Mouse (Mus musculus) MEL (cell line): ENCODE measurements around the gene Btbd1.

Experiments used
- BHLHE40 ChIP-seq: IDR thresholded peaks from 2 replicates; pipeline ENCODE4 v1.6.1; 2012; ENCODE audit warnings: low read depth, mild to moderate bottlenecking, inconsistent platforms, low read length, improper control_type of control experiment, borderline replicate concordance
- CTCF ChIP-seq, 3 experiments: IDR thresholded peaks in 2 of 3; conservative IDR thresholded peaks in 1 of 3; 2 replicates each; pipeline ENCODE4 v1.5.1; 2011 to 2012; ENCODE audit warnings: low read length in 3 of 3, low read depth in 2 of 3, mild to moderate bottlenecking in 2 of 3, improper control_type of control experiment in 1 of 3, inconsistent platforms in 1 of 3, mixed read lengths in 1 of 3, moderate library complexity in 1 of 3; ENCODE audit not compliant: control insufficient read depth in 1 of 3, insufficient read depth in 1 of 3, poor library complexity in 1 of 3, severe bottlenecking in 1 of 3
- JUND ChIP-seq: IDR thresholded peaks from 2 replicates; pipeline ENCODE4 v1.6.1; 2011; ENCODE audit warnings: low read depth, mild to moderate bottlenecking, improper control_type of control experiment, low read length
- POLR2A ChIP-seq, 2 experiments: IDR thresholded peaks; 2 replicates each; pipeline ENCODE4 v1.6.1; 2011 to 2012; ENCODE audit warnings: low read length in 2 of 2, mild to moderate bottlenecking in 2 of 2, control low read depth in 1 of 2, improper control_type of control experiment in 1 of 2, low read depth in 1 of 2, moderate library complexity in 1 of 2; ENCODE audit not compliant: control insufficient read depth in 1 of 2, insufficient read depth in 1 of 2, poor library complexity in 1 of 2
- RAD21 ChIP-seq: IDR thresholded peaks from 2 replicates; pipeline ENCODE4 v1.6.1; 2011; ENCODE audit warnings: mild to moderate bottlenecking, low read depth, low read length, improper control_type of control experiment
- SMC3 ChIP-seq: IDR thresholded peaks from 2 replicates; pipeline ENCODE4 v1.6.1; 2011; ENCODE audit warnings: low read depth, low read length, improper control_type of control experiment
- TCF12 ChIP-seq: IDR thresholded peaks from 2 replicates; pipeline ENCODE4 v1.6.1; 2014; ENCODE audit warnings: low read depth, mild to moderate bottlenecking, inconsistent platforms, low read length, improper control_type of control experiment, moderate library complexity
- ZMIZ1 ChIP-seq: IDR thresholded peaks from 2 replicates; pipeline ENCODE4 v1.6.1; 2012; ENCODE audit warnings: low read depth, mild to moderate bottlenecking, inconsistent platforms, low read length, improper control_type of control experiment, moderate library complexity

- TF ChIP-seq POLR2A (IDR thresholded peaks at IDR 0.05; ENCODE audit: control insufficient read depth in 1 of 2, insufficient read depth in 1 of 2, low read depth in 1 of 2, low read length in 2 of 2, poor library complexity in 1 of 2) (no peak), BHLHE40 (no peak), CTCF (IDR thresholded peaks at IDR 0.05 in 2 of 3, conservative IDR thresholded peaks at IDR 0.05 in 1 of 3; ENCODE audit: control insufficient read depth in 1 of 3, insufficient read depth in 1 of 3, low read depth in 2 of 3, low read length in 3 of 3, poor library complexity in 1 of 3, severe bottlenecking in 1 of 3) (no peak), SMC3 (no peak), JUND (no peak), RAD21 (no peak), ZMIZ1 (no peak), TCF12 (no peak)
Measured at GRCm38 (mm10) chr7:81860996-81861395, 31.8 kb upstream of the Btbd1 start.
